Mouse (Mus musculus): ENCODE results near the gene Hsd3b7.
A peak's percentile ranks its signal among the peaks of the same experiment; 100 is the strongest.

Gene Hsd3b7

GRCm38 (mm10) chr7:127776426-127776825 lies 24.0 kb upstream of the Hsd3b7 start, which contains the start of gene Setd1a:
TSS of gene Setd1a (plus strand) at chr7:127776670.
- DNase-seq, result peak; percentile 86

GRCm38 (mm10) chr7:127776878-127777473 lies 23.4 kb upstream of the Hsd3b7 start:
- DNase-seq, result peak; percentile 96

GRCm38 (mm10) chr7:127777474-127778266 lies 22.7 kb upstream of the Hsd3b7 start:
- DNase-seq, result peak; percentile 44

GRCm38 (mm10) chr7:127778350-127778749 lies 22.1 kb upstream of the Hsd3b7 start:
- no peak for DNase-seq

- DNase-seq, result no peak
Observed at GRCm38 (mm10) chr7:127785308-127785707, 15.1 kb upstream of the Hsd3b7 start, which contains the start of gene Gm49388. TSS of gene Gm49388 (plus strand) at chr7:127785608.

- DNase-seq, result no peak
Observed at GRCm38 (mm10) chr7:127797076-127797845, 3.1 kb upstream of the Hsd3b7 start.

- no peak for DNase-seq
Observed at GRCm38 (mm10) chr7:127798591-127798990, 1.8 kb upstream of the Hsd3b7 start.

- no peak for DNase-seq
Observed at GRCm38 (mm10) chr7:127799211-127799610, 1.2 kb upstream of the Hsd3b7 start.

- no peak for DNase-seq
Observed at GRCm38 (mm10) chr7:127799738-127800137, 666 bp upstream of the Hsd3b7 start.

GRCm38 (mm10) chr7:127801010-127801621 lies 712 bp downstream of the Hsd3b7 start:
- DNase-seq, result no peak

- DNase-seq, result no peak
Observed at GRCm38 (mm10) chr7:127802313-127802712, 1.9 kb downstream of the Hsd3b7 start.

- DNase-seq, result no peak
Observed at GRCm38 (mm10) chr7:127808821-127809220, 8.4 kb downstream of the Hsd3b7 start.

GRCm38 (mm10) chr7:127809846-127810245 lies 9.4 kb downstream of the Hsd3b7 start:
- DNase-seq, result no peak

- DNase-seq, result no peak
Observed at GRCm38 (mm10) chr7:127810650-127811049, 10.2 kb downstream of the Hsd3b7 start.

GRCm38 (mm10) chr7:127811240-127811639 lies 10.8 kb downstream of the Hsd3b7 start:
- DNase-seq, result no peak

GRCm38 (mm10) chr7:127812292-127812691 lies 11.9 kb downstream of the Hsd3b7 start:
- DNase-seq, result no peak

- DNase-seq, result no peak
Observed at GRCm38 (mm10) chr7:127813821-127814220, 13.4 kb downstream of the Hsd3b7 start.

GRCm38 (mm10) chr7:127814241-127814921 lies 14.0 kb downstream of the Hsd3b7 start:
- DNase-seq, result no peak

GRCm38 (mm10) chr7:127815116-127815665 lies 14.8 kb downstream of the Hsd3b7 start:
- DNase-seq, result no peak

- peak; percentile 72 for DNase-seq
Observed at GRCm38 (mm10) chr7:127815954-127816821, 15.8 kb downstream of the Hsd3b7 start.

- DNase-seq, result no peak
Observed at GRCm38 (mm10) chr7:127817053-127817452, 16.6 kb downstream of the Hsd3b7 start.
